In the genomic region with DNA sequence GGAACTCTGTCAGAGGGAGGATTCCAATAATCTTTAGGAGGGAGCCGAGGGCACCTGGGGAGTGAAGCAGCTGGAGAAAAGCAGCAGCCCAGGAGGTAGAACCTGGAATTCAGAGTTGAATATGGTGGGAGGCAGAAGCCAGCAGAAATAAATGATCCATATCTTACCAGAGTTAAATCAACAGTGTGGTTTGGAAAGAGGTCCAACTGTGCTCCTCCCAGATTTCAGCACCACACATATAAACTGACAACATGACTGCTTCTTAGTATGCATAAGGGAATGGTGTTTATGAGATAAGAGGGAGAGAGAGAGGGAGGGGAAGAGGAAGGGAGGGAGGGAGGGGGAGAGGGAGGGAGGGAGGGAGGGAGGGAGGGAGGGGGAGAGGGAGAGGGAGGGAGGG, we compare ENCODE assay signal across 31 mouse cellular contexts.
A peak's percentile ranks its signal among the peaks of the same experiment; 100 is the strongest.
DNase-seq lines count a peak whose midpoint lies in the region; ATAC-seq and TF ChIP-seq lines count a peak whose summit lies in the region.
"Had no signal": no experiment of that assay in that cellular context is flagged by ENCODE, and none has a peak within 500 bp of the region (broad histone marks: within the 10 kb centered on the region; RNA-seq: fewer than 3 reads in every experiment).

No protein-coding gene starts in this region.

- 47% methylated on average over 1 of the region's 1 CpGs for WGBS in liver, embryonic 11.5 days
- 73% methylated on average over 1 of the region's 1 CpGs for WGBS in liver, postnatal 0 days (ENCODE audit: insufficient replicate concordance)

- no peaks in the 10 kb centered on the region for H3K9me3 ChIP-seq in liver, embryonic 11.5 days (ENCODE audit: control insufficient read depth, low read length)
- no peaks in the 10 kb centered on the region for H3K9me3 ChIP-seq in liver, postnatal 0 days (ENCODE audit: low read length)
- no peaks in the 10 kb centered on the region for H3K9me3 ChIP-seq in MEL (replicated peaks; ENCODE audit: insufficient read depth, low read length)
- H3K9me3 ChIP-seq: embryonic facial prominence, embryonic 13.5 days; forebrain, embryonic 12.5 days; kidney, embryonic 15.5 days; limb, embryonic 10.5 days; limb, embryonic 15.5 days had no signal

- no peak for TF ChIP-seq CTCF in liver, postnatal 0 days (IDR thresholded peaks at IDR 0.05; ENCODE audit: low read depth)
- no peak for TF ChIP-seq CTCF in MEL (IDR thresholded peaks at IDR 0.05 in 2 of 3, conservative IDR thresholded peaks at IDR 0.05 in 1 of 3; ENCODE audit: control insufficient read depth in 1 of 3, insufficient read depth in 1 of 3, low read depth in 2 of 3, low read length in 3 of 3, poor library complexity in 1 of 3, severe bottlenecking in 1 of 3)

- H3K4me1 ChIP-seq in liver, embryonic 11.5 days (replicated peaks; ENCODE audit: control insufficient read depth, insufficient read depth, low read length): no peaks in the 10 kb centered on the region
- no peaks in the 10 kb centered on the region for H3K4me1 ChIP-seq in liver, postnatal 0 days (ENCODE audit: insufficient read depth)
- peaks cover 3 to 23% of the 10 kb centered on the region in 2 experiments for H3K4me1 ChIP-seq in MEL (ENCODE audit: control insufficient read depth in 1 of 2, insufficient read depth in 2 of 2, low read length in 2 of 2)
- H3K4me1 ChIP-seq: forebrain, embryonic 12.5 days had no signal

- DNase-seq in liver, embryonic 11.5 days (ENCODE audit: low spot score): no peak
- no peak for DNase-seq in liver, postnatal 0 days
- DNase-seq in MEL (ENCODE audit: low read depth, low spot score) (peak; percentile 57), adipocyte (ENCODE audit: low spot score) (peak; percentile 45)
- DNase-seq in urinary bladder, postnatal 10 days (ENCODE audit: low spot score): no peak
- no peak for DNase-seq in right cerebral cortex, postnatal 14 days
- DNase-seq: adrenal gland, postnatal 14 days; cerebellum, adult 11-12 months; cerebellum, postnatal 10 days; gastrocnemius, postnatal 14 days; heart, postnatal 14 days; kidney, adult 18-20 months; kidney, postnatal 36 days; layer of hippocampus, postnatal 36 days; lung, adult 18-20 months; lung, postnatal 4 days; midbrain, embryonic 14.5 days; retina, postnatal 1 day; right cerebral cortex, postnatal 25 days; spleen, adult 18-20 months; thymus, postnatal 36 days had no signal

- 0 out of 2 replicates have a peak, but pooled peaks cover 2% of the 10 kb centered on the region for H3K36me3 ChIP-seq in liver, embryonic 11.5 days (ENCODE audit: control insufficient read depth, insufficient read depth, low read length)
- H3K36me3 ChIP-seq in liver, postnatal 0 days (replicated peaks; ENCODE audit: insufficient read depth, low read length): 0 out of 2 replicates have a peak, but pooled peaks cover 5% of the 10 kb centered on the region
- peaks cover 0 to 20% of the 10 kb centered on the region in 2 experiments; a peak in 2 of 4 replicates for H3K36me3 ChIP-seq in MEL (ENCODE audit: control insufficient read depth in 1 of 2, insufficient read depth in 2 of 2, low read length in 2 of 2)
- H3K36me3 ChIP-seq: forebrain, embryonic 12.5 days had no signal

- H3K79me2 ChIP-seq in MEL (ENCODE audit: control insufficient read depth, insufficient read depth, low read length, poor library complexity): no peaks in the 10 kb centered on the region

- ATAC-seq in liver, embryonic 11.5 days (replicated peaks; ENCODE audit: low FRiP score): peak; percentile 49; the same call in 1 of the 2 replicates
- no peak for ATAC-seq in liver, postnatal 0 days
- peak; percentile 59; the same call in 1 of the 2 replicates for ATAC-seq in megakaryocyte-erythroid progenitor cell, adult 5-6 weeks (replicated peaks; ENCODE audit: low FRiP score, low TSS enrichment, poor library complexity, severe bottlenecking)
- ATAC-seq: hindbrain, embryonic 16.5 days; lung, postnatal 0 days had no signal

- H3K9ac ChIP-seq in liver, embryonic 11.5 days (ENCODE audit: low read depth, low read length): no peak overlapping the region
- H3K9ac ChIP-seq in liver, postnatal 0 days (replicated peaks): no peak overlapping the region
- no peak overlapping the region for H3K9ac ChIP-seq in MEL (ENCODE audit: control insufficient read depth, low read depth, low read length, poor library complexity, severe bottlenecking)
- H3K9ac ChIP-seq: embryonic facial prominence, embryonic 13.5 days; forebrain, embryonic 12.5 days; kidney, embryonic 15.5 days; limb, embryonic 15.5 days had no signal

- no peaks in the 10 kb centered on the region for H3K27me3 ChIP-seq in liver, embryonic 11.5 days (replicated peaks; ENCODE audit: control insufficient read depth, insufficient read depth, low read length)
- no peaks in the 10 kb centered on the region for H3K27me3 ChIP-seq in liver, postnatal 0 days (ENCODE audit: insufficient read depth, low read length)
- no peaks in the 10 kb centered on the region for H3K27me3 ChIP-seq in MEL (ENCODE audit: control insufficient read depth in 1 of 2, insufficient read depth in 2 of 2, low read length in 2 of 2)
- H3K27me3 ChIP-seq: embryonic facial prominence, embryonic 13.5 days; forebrain, embryonic 12.5 days; kidney, embryonic 15.5 days; limb, embryonic 15.5 days had no signal

- TF ChIP-seq EP300 in liver, postnatal 0 days (IDR thresholded peaks at IDR 0.05; ENCODE audit: low read depth): no peak
- TF ChIP-seq EP300 in MEL (IDR thresholded peaks at IDR 0.05; ENCODE audit: low read depth in 1 of 2, low read length in 2 of 2): peak; percentile 22 to 41; a peak in 2 of 4 replicates

- no peak for TF ChIP-seq POLR2A in MEL (IDR thresholded peaks at IDR 0.05; ENCODE audit: control insufficient read depth in 1 of 2, insufficient read depth in 1 of 2, low read depth in 1 of 2, low read length in 2 of 2, poor library complexity in 1 of 2)

- no peak overlapping the region for H3K4me2 ChIP-seq in liver, embryonic 11.5 days
- H3K4me2 ChIP-seq in liver, postnatal 0 days (ENCODE audit: low read depth, low read length): no peak overlapping the region
- H3K4me2 ChIP-seq: embryonic facial prominence, embryonic 13.5 days; forebrain, embryonic 12.5 days; heart, embryonic 11.5 days; kidney, embryonic 15.5 days; limb, embryonic 15.5 days had no signal

- no peak for TF ChIP-seq RAD21 in MEL (IDR thresholded peaks at IDR 0.05; ENCODE audit: low read depth, low read length)

- no peak overlapping the region for H3K27ac ChIP-seq in liver, embryonic 11.5 days (ENCODE audit: low read depth, low read length)
- no peak overlapping the region for H3K27ac ChIP-seq in liver, postnatal 0 days (ENCODE audit: low read depth)
- no peak overlapping the region for H3K27ac ChIP-seq in MEL (ENCODE audit: control insufficient read depth, low read depth, low read length)
- H3K27ac ChIP-seq: embryonic facial prominence, embryonic 13.5 days; forebrain, embryonic 12.5 days; kidney, embryonic 15.5 days; limb, embryonic 10.5 days; limb, embryonic 15.5 days had no signal

- H3K4me3 ChIP-seq in liver, embryonic 11.5 days (ENCODE audit: low read depth, low read length): no peak overlapping the region
- H3K4me3 ChIP-seq in liver, postnatal 0 days (ENCODE audit: low read depth, low read length): no peak overlapping the region
- H3K4me3 ChIP-seq in MEL (ENCODE audit: control insufficient read depth in 1 of 2, insufficient read depth in 1 of 2, low read depth in 2 of 2, low read length in 2 of 2): no peak overlapping the region
- H3K4me3 ChIP-seq: embryonic facial prominence, embryonic 13.5 days; erythroblast, embryonic 14.5 days; forebrain, embryonic 12.5 days; kidney, embryonic 15.5 days; limb, embryonic 10.5 days; limb, embryonic 15.5 days had no signal

TF ChIP-seq in MEL, 35 proteins besides CTCF, POLR2A, EP300 and RAD21 (continues in another document):
- TF ChIP-seq ZMIZ1 (IDR thresholded peaks at IDR 0.05; ENCODE audit: low read depth, low read length): no peak
- TF ChIP-seq SMC3 (IDR thresholded peaks at IDR 0.05; ENCODE audit: low read depth, low read length): no peak
- TF ChIP-seq UBTF (IDR thresholded peaks at IDR 0.05; ENCODE audit: borderline replicate concordance, insufficient read depth, low read depth, low read length): no peak
- TF ChIP-seq MEF2A (IDR thresholded peaks at IDR 0.05; ENCODE audit: extremely low read depth, insufficient replicate concordance, low read depth, low read length, poor library complexity, severe bottlenecking): no peak
- TF ChIP-seq CHD1 (IDR thresholded peaks at IDR 0.05; ENCODE audit: low read depth, low read length): no peak
- no peak for TF ChIP-seq POLR2AphosphoS2 (IDR thresholded peaks at IDR 0.05; ENCODE audit: low read length)
- TF ChIP-seq GATA1 (IDR thresholded peaks at IDR 0.05; ENCODE audit: low read depth, low read length): 0 out of 2 replicates have a peak, but pooled peaks have one; percentile 19
- no peak for TF ChIP-seq TBP (IDR thresholded peaks at IDR 0.05; ENCODE audit: low read depth, low read length)
- TF ChIP-seq MXI1 (IDR thresholded peaks at IDR 0.05; ENCODE audit: low read depth, low read length): no peak
- TF ChIP-seq TCF12 (IDR thresholded peaks at IDR 0.05; ENCODE audit: low read depth, low read length): peak; percentile 30; the same call in 1 of the 2 replicates
- TF ChIP-seq RCOR1 (IDR thresholded peaks at IDR 0.05; ENCODE audit: low read depth, low read length): peak; percentile 39; the same call in 1 of the 2 replicates
- no peak for TF ChIP-seq MAFK (IDR thresholded peaks at IDR 0.05; ENCODE audit: borderline replicate concordance, low read depth, low read length)
- TF ChIP-seq MAX (IDR thresholded peaks at IDR 0.05; ENCODE audit: low read length): no peak
- TF ChIP-seq MAZ (IDR thresholded peaks at IDR 0.05; ENCODE audit: low read depth, low read length): peak; percentile 63; the same call in 1 of the 2 replicates
- no peak for TF ChIP-seq BHLHE40 (IDR thresholded peaks at IDR 0.05; ENCODE audit: borderline replicate concordance, low read depth, low read length)
- no peak for TF ChIP-seq ZKSCAN1 (IDR thresholded peaks at IDR 0.05; ENCODE audit: low read depth, low read length)
- TF ChIP-seq NRF1 (IDR thresholded peaks at IDR 0.05; ENCODE audit: insufficient read depth, low read depth, low read length, poor library complexity, severe bottlenecking): no peak
- TF ChIP-seq E2F4 (IDR thresholded peaks at IDR 0.05; ENCODE audit: borderline replicate concordance, low read depth, low read length): no peak
- no peak for TF ChIP-seq CHD2 (IDR thresholded peaks at IDR 0.05; ENCODE audit: low read length)
- TF ChIP-seq NELFE (IDR thresholded peaks at IDR 0.05; ENCODE audit: low read depth, low read length): no peak
- no peak for TF ChIP-seq HCFC1 (IDR thresholded peaks at IDR 0.05; ENCODE audit: low read depth, low read length)
- TF ChIP-seq ETS1 (IDR thresholded peaks at IDR 0.05; ENCODE audit: low read depth, low read length): no peak
- TF ChIP-seq SIN3A (IDR thresholded peaks at IDR 0.05; ENCODE audit: low read length): no peak
- 0 out of 2 replicates have a peak, but pooled peaks have one; percentile 8 for TF ChIP-seq TAL1 (IDR thresholded peaks at IDR 0.05; ENCODE audit: low read length)
- no peak for TF ChIP-seq KAT2A (conservative IDR thresholded peaks at IDR 0.05; ENCODE audit: low read depth, low read length)

Comparison
In these comparisons a context has a peak if more than half of its experiments do, and no peak if none do; other contexts are left out.
1. DNase-seq: peak in MEL (single experiment) and adipocyte (single experiment); none in liver, embryonic 11.5 days (single experiment), liver, postnatal 0 days (single experiment), urinary bladder, postnatal 10 days (single experiment) and right cerebral cortex, postnatal 14 days (single experiment).